Mouse (Mus musculus) ES-E14 (cell line): ENCODE results near the gene Rad9a. TPM values are rescaled to one million over a fixed set of nuclear protein-coding genes. Genes with fewer than 3 reads are reported as not detected.

Experiments used
- DNase-seq: peaks from one replicate; pipeline ENCODE4 v3.0.0-alpha.2; 2013; ENCODE audit warnings: low read depth, low spot score
- H3K27ac ChIP-seq: 2 replicates; pipeline ENCODE4 v1.5.1; 2012; ENCODE audit warnings: low read depth, mild to moderate bottlenecking, low read length, moderate library complexity, mixed read lengths; ENCODE audit not compliant: poor library complexity, insufficient read depth, severe bottlenecking
- H3K36me3 ChIP-seq: 2 replicates; pipeline ENCODE4 v1.6.1; 2012; ENCODE audit warnings: mild to moderate bottlenecking, low read length, moderate library complexity, mixed read lengths; ENCODE audit not compliant: control insufficient read depth, poor library complexity, insufficient read depth, severe bottlenecking
- H3K4me1 ChIP-seq, 2 experiments: fragments of 150-350 bp in 1 of 2; sonication (generic) in 1 of 2; 2 replicates each; pipeline ENCODE4 v1.6.1; 2012; ENCODE audit warnings: low read length in 2 of 2, mild to moderate bottlenecking in 1 of 2, mixed read lengths in 1 of 2; ENCODE audit not compliant: control insufficient read depth in 2 of 2, insufficient read depth in 2 of 2, poor library complexity in 1 of 2
- H3K4me3 ChIP-seq, 2 experiments: fragments of 150-350 bp in 1 of 2; sonication (generic) in 1 of 2; 2 replicates each; pipeline ENCODE4 v1.5.1; 2012; ENCODE audit warnings: low read length in 2 of 2, low read depth in 1 of 2, mild to moderate bottlenecking in 1 of 2, mixed read lengths in 1 of 2; ENCODE audit not compliant: insufficient read depth in 1 of 2, poor library complexity in 1 of 2, severe bottlenecking in 1 of 2
- H3K9ac ChIP-seq: 2 replicates; pipeline ENCODE4 v1.6.1; 2012; ENCODE audit warnings: low read depth, mild to moderate bottlenecking, low read length, mixed read lengths; ENCODE audit not compliant: poor library complexity, insufficient read depth, severe bottlenecking
- H3K9me3 ChIP-seq: fragments of 150-350 bp; sonication (generic); 2 replicates; pipeline ENCODE4 v1.6.1; 2012; ENCODE audit warnings: low read depth, mild to moderate bottlenecking, low read length; ENCODE audit not compliant: control insufficient read depth, insufficient read depth
- CHD2 ChIP-seq: IDR thresholded peaks from 2 replicates; pipeline ENCODE4 v1.6.1; 2014; ENCODE audit warnings: mild to moderate bottlenecking, low read depth, low read length, inconsistent platforms
- HCFC1 ChIP-seq: IDR thresholded peaks from 2 replicates; pipeline ENCODE4 v1.6.1; 2012; ENCODE audit warnings: low read length, inconsistent platforms, borderline replicate concordance; ENCODE audit not compliant: insufficient read depth
- MAFK ChIP-seq: IDR thresholded peaks from 2 replicates; pipeline ENCODE4 v1.6.1; 2014; ENCODE audit warnings: mild to moderate bottlenecking, low read depth, low read length, inconsistent platforms; ENCODE audit not compliant: insufficient read depth
- ZC3H11A ChIP-seq: IDR thresholded peaks from 2 replicates; pipeline ENCODE4 v1.6.1; 2012; ENCODE audit warnings: low read depth, mild to moderate bottlenecking, inconsistent platforms, low read length, borderline replicate concordance
- ZNF384 ChIP-seq: IDR thresholded peaks from 2 replicates; pipeline ENCODE4 v1.6.1; 2012; ENCODE audit warnings: low read depth, low read length, inconsistent platforms
- in situ Hi-C, 2 experiments: fragments of 600-800 bp; cut with MboI; formaldehyde crosslinking; loops; one replicate each; pipeline ENCODE4 v1.15.1; 2025; ENCODE audit warnings: low sequenced_read_pairs in 2 of 2, inconsistent platforms in 1 of 2; ENCODE audit not compliant: unreplicated experiment in 2 of 2
- total RNA-seq: library from RNA; depleted of rRNA; stranded (reverse); fragments of 300-350 nt; gene quantifications from 2 replicates; pipeline ENCODE4 v1.2.3, GENCODE M21; 2012

Gene Rad9a
- total RNA-seq, 1 experiment, result 33.1 TPM

GRCm38 (mm10) chr19:4191528-4192250, 9.8 kb downstream of the Rad9a start, which contains the start of gene Ppp1ca:
Gene Ppp1ca (plus strand): TSS chr19:4192065.
- in situ Hi-C loops, result no loop called here
- TF ChIP-seq MAFK, result no peak
- no peak for TF ChIP-seq ZC3H11A
- no peak for TF ChIP-seq ZNF384
- no peak for TF ChIP-seq HCFC1
- no peak for TF ChIP-seq CHD2
- peak within 1 kb of the TSS; percentile 83 for H3K27ac ChIP-seq
- H3K9me3 ChIP-seq, result no peaks in the 10 kb centered on the region
- peak within 1 kb of the TSS; percentile 97 for H3K9ac ChIP-seq
- H3K4me1 ChIP-seq, result peaks cover 2 to 17% of the 10 kb centered on the region in 2 experiments; a peak in 3 of 4 replicates
- H3K4me3 ChIP-seq, result peak within 1 kb of the TSS; percentile 93 to 97
- peaks cover 36% of the 10 kb centered on the region for H3K36me3 ChIP-seq
- DNase-seq, result peak; percentile 94

GRCm38 (mm10) chr19:4190831-4191334, 10.6 kb downstream of the Rad9a start, which contains the start of gene Tbc1d10c:
Gene Tbc1d10c (minus strand): TSS chr19:4191284.
- Histone ChIP-seq H3K4me1 (peaks cover 2 to 17% of the 10 kb centered on the region in 2 experiments; a peak in 3 of 4 replicates), H3K27ac (peak within 1 kb of the TSS; percentile 83), H3K4me3 (peak within 1 kb of the TSS; percentile 93 to 97), H3K9me3 (no peaks in the 10 kb centered on the region), H3K36me3 (peaks cover 28% of the 10 kb centered on the region), H3K9ac (peak within 1 kb of the TSS; percentile 97)
- in situ Hi-C loops, result no loop called here
- no peak for DNase-seq
- no peak for TF ChIP-seq ZC3H11A
- no peak for TF ChIP-seq HCFC1
- TF ChIP-seq MAFK, result no peak

- no peak overlapping the region for H3K9ac ChIP-seq
- no peak overlapping the region for H3K27ac ChIP-seq
- TF ChIP-seq ZC3H11A, result no peak
- TF ChIP-seq MAFK, result no peak
- TF ChIP-seq HCFC1, result no peak
- TF ChIP-seq ZNF384, result no peak
- no peak for TF ChIP-seq CHD2
- in situ Hi-C loops, result no loop called here
- H3K9me3 ChIP-seq, result no peaks in the 10 kb centered on the region
- H3K4me3 ChIP-seq, result no peak overlapping the region
- H3K36me3 ChIP-seq, result peaks cover 10% of the 10 kb centered on the region
- peaks cover 6 to 25% of the 10 kb centered on the region in 2 experiments; a peak in 3 of 4 replicates for H3K4me1 ChIP-seq
- no peak for DNase-seq
Observed at GRCm38 (mm10) chr19:4189051-4189620, 12.3 kb downstream of the Rad9a start.

- TF ChIP-seq HCFC1, result no peak
- TF ChIP-seq ZNF384, result no peak
- no peak for TF ChIP-seq MAFK
- no peak for TF ChIP-seq CHD2
- no peak for TF ChIP-seq ZC3H11A
- DNase-seq, result no peak
- no peak overlapping the region for H3K4me3 ChIP-seq
- peaks cover 4 to 19% of the 10 kb centered on the region in 2 experiments; a peak in 3 of 4 replicates for H3K4me1 ChIP-seq
- H3K36me3 ChIP-seq, result no peaks in the 10 kb centered on the region
- H3K9me3 ChIP-seq, result no peaks in the 10 kb centered on the region
- H3K27ac ChIP-seq, result no peak overlapping the region
- in situ Hi-C loops, result no loop called here
- H3K9ac ChIP-seq, result no peak overlapping the region
Observed at GRCm38 (mm10) chr19:4187303-4187702, 14.2 kb downstream of the Rad9a start.
